Mouse (Mus musculus): ENCODE measurements around the gene Hspd1. TPM values are rescaled to one million over a fixed set of nuclear protein-coding genes. Genes with fewer than 3 reads are reported as not detected.

Hspd1 gene
- polyA plus RNA-seq, 1 experiment from 2014 or later: 295 TPM

GRCm38 (mm10) chr1:55029446-55029845, 58.6 kb downstream of the Hspd1 start:
- no peak overlapping the region for H3K27ac ChIP-seq (ENCODE audit: low read length)
- H3K9me3 ChIP-seq (ENCODE audit: control insufficient read depth, low read length): no peaks in the 10 kb centered on the region
- WGBS: 76% methylated on average over 4 of the region's 4 CpGs
- H3K9ac ChIP-seq (replicated peaks; ENCODE audit: low read depth, low read length): no peak overlapping the region
- no peaks in the 10 kb centered on the region for H3K27me3 ChIP-seq (replicated peaks; ENCODE audit: control insufficient read depth, insufficient read depth, low read length)
- no peak overlapping the region for H3K4me2 ChIP-seq (ENCODE audit: low read length)
- H3K4me3 ChIP-seq (replicated peaks; ENCODE audit: low read length): no peak overlapping the region
- H3K36me3 ChIP-seq (ENCODE audit: control insufficient read depth, insufficient read depth): no peaks in the 10 kb centered on the region
- H3K4me1 ChIP-seq (replicated peaks; ENCODE audit: control insufficient read depth, insufficient read depth, low read length): peaks cover 12% of the 10 kb centered on the region
- no peak for ATAC-seq

DNA sequence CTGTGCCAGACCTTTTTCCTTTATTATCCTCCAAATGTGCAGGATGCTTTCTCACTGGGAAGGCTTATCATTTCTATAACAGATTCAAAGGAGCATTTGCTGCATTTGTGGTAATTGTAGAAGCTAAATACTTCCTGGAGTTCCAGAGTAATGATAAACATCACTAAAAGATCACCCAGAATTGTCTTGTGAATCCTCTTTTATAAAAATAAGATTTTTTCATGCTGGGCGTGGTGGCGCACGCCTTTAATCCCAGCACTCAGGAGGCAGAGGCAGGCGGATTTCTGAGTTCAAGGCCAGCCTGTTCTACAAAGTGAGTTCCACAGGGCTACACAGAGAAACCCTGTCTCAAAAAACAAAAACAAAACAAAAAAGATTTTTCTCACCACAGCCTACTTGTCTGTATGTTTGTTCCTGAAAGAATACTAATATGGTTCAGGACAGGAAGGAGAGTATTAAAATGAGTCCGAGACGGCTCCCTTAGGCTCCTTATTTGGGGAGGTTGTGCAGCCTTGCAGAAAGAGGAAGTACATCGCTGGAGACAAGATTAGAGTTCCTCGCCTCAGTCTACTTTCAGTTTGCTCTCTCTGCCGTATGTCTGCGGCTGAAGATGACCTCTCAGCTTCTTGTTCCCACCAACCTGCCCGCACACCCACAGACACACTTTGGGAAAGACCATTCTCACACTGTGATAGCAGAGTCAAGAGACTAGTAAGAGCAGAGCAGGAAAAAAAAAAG, 59.4 kb downstream of the Hspd1 start:
- Histone ChIP-seq H3K4me2 (ENCODE audit: low read length) (no peak overlapping the region), H3K4me3 (replicated peaks; ENCODE audit: low read length) (no peak overlapping the region), H3K9ac (replicated peaks; ENCODE audit: low read depth, low read length) (no peak overlapping the region), H3K36me3 (ENCODE audit: control insufficient read depth, insufficient read depth) (no peaks in the 10 kb centered on the region), H3K27ac (ENCODE audit: low read length) (no peak overlapping the region), H3K27me3 (replicated peaks; ENCODE audit: control insufficient read depth, insufficient read depth, low read length) (no peaks in the 10 kb centered on the region), H3K4me1 (replicated peaks; ENCODE audit: control insufficient read depth, insufficient read depth, low read length) (peaks cover 12% of the 10 kb centered on the region), H3K9me3 (ENCODE audit: control insufficient read depth, low read length) (no peaks in the 10 kb centered on the region)
- 88% methylated on average over 11 of the region's 11 CpGs for WGBS
- ATAC-seq: no peak

GRCm38 (mm10) chr1:55027966-55028365, 60.1 kb downstream of the Hspd1 start:
- H3K27ac ChIP-seq (ENCODE audit: low read length): no peak overlapping the region; the same call in 1 of the 2 replicates
- ATAC-seq: no peak
- H3K4me1 ChIP-seq (replicated peaks; ENCODE audit: control insufficient read depth, insufficient read depth, low read length): peaks cover 12% of the 10 kb centered on the region

More at GRCm38 (mm10) chr1:55027966-55028365, 60.1 kb downstream of the Hspd1 start:
- Histone ChIP-seq H3K4me2 (ENCODE audit: low read length) (peak overlapping the region; percentile 51), H3K9ac (replicated peaks; ENCODE audit: low read depth, low read length) (no peak overlapping the region), H3K27me3 (replicated peaks; ENCODE audit: control insufficient read depth, insufficient read depth, low read length) (no peaks in the 10 kb centered on the region), H3K9me3 (ENCODE audit: control insufficient read depth, low read length) (no peaks in the 10 kb centered on the region), H3K36me3 (ENCODE audit: control insufficient read depth, insufficient read depth) (no peaks in the 10 kb centered on the region), H3K4me3 (replicated peaks; ENCODE audit: low read length) (no peak overlapping the region)
- 88% methylated on average over 1 of the region's 1 CpGs for WGBS

Other genes with a start within 250 kb of the Hspd1 start
- gene Ankrd44, start 161.9 kb downstream of the Hspd1 start, polyA plus RNA-seq (2015; fragmentation: Nextera tagmentation; extraction: Ambion mirVana): 24.0 and 28.2 TPM in 2 replicates
- gene Sf3b1, start 60.8 kb downstream of the Hspd1 start, polyA plus RNA-seq (2015; fragmentation: Nextera tagmentation; extraction: Ambion mirVana): 379 and 442 TPM in 2 replicates
- gene Coq10b, start 35.5 kb downstream of the Hspd1 start, polyA plus RNA-seq (2015; fragmentation: Nextera tagmentation; extraction: Ambion mirVana): 34.4 and 35.5 TPM in 2 replicates
- gene Hspe1, start 111 bp downstream of the Hspd1 start, polyA plus RNA-seq (2015; fragmentation: Nextera tagmentation; extraction: Ambion mirVana): 215 and 231 TPM in 2 replicates
- 194 and 201 TPM in 2 replicates for gene Mob4, start 43.0 kb upstream of the Hspd1 start, polyA plus RNA-seq (2015; fragmentation: Nextera tagmentation; extraction: Ambion mirVana)
- 10.4 and 15.1 TPM in 2 replicates for gene Rftn2, start 138.5 kb upstream of the Hspd1 start, polyA plus RNA-seq (2015; fragmentation: Nextera tagmentation; extraction: Ambion mirVana)
- gene Mars2, start 148.9 kb upstream of the Hspd1 start, polyA plus RNA-seq (2015; fragmentation: Nextera tagmentation; extraction: Ambion mirVana): 5.3 and 5.6 TPM in 2 replicates

Data from forebrain, embryonic 16.5 days (tissue).